Mouse (Mus musculus) kidney, embryonic 14.5 days (tissue): ENCODE measurements around the gene Olfr148. TPM values are rescaled to one million over a fixed set of nuclear protein-coding genes. Genes with fewer than 3 reads are reported as not detected.

Source experiments
- ATAC-seq: fragments of 200-750 bp; cut with Nextera tagmentation; 2 replicates; pipeline ENCODE4 v1.8.0; 2017; ENCODE audit warnings: moderate number of reproducible peaks, mild to moderate bottlenecking, moderate TSS enrichment, moderate library complexity; ENCODE audit not compliant: low FRiP score, low TSS enrichment
- H3K27ac ChIP-seq: fragments of 300-500 bp; sonication (generic); 2 replicates; pipeline ENCODE4 v1.5.1; 2014; ENCODE audit warnings: low read depth, mild to moderate bottlenecking, low read length, moderate library complexity, mixed read lengths
- H3K27me3 ChIP-seq: fragments of 300-500 bp; sonication (generic); 2 replicates; pipeline ENCODE4 v1.6.1; 2014; ENCODE audit warnings: mild to moderate bottlenecking, low read length; ENCODE audit not compliant: control insufficient read depth, insufficient read depth
- H3K36me3 ChIP-seq: fragments of 300-500 bp; sonication (generic); 2 replicates; pipeline ENCODE4 v1.6.1; 2014; ENCODE audit warnings: low read length, mixed read lengths; ENCODE audit not compliant: control insufficient read depth, insufficient read depth
- H3K4me1 ChIP-seq: fragments of 300-500 bp; sonication (generic); 2 replicates; pipeline ENCODE4 v1.6.1; 2014; ENCODE audit warnings: low read length, mixed read lengths; ENCODE audit not compliant: control insufficient read depth, insufficient read depth
- H3K4me2 ChIP-seq: fragments of 300-500 bp; sonication (generic); replicated peaks from 2 replicates; pipeline ENCODE4 v1.6.1; 2014; ENCODE audit warnings: low read depth, mild to moderate bottlenecking, low read length
- H3K4me3 ChIP-seq: fragments of 300-500 bp; sonication (generic); 2 replicates; pipeline ENCODE4 v1.5.1; 2014; ENCODE audit warnings: mild to moderate bottlenecking, low read length
- H3K9ac ChIP-seq: fragments of 300-500 bp; sonication (generic); 2 replicates; pipeline ENCODE4 v1.6.1; 2014; ENCODE audit warnings: low read depth, mild to moderate bottlenecking, low read length, moderate library complexity
- H3K9me3 ChIP-seq: fragments of 300-500 bp; sonication (generic); 2 replicates; pipeline ENCODE4 v1.6.1; 2016; ENCODE audit warnings: low read length; ENCODE audit not compliant: control insufficient read depth
- WGBS: fragments of 180-500 bp; shearing (Covaris S2); extraction: QIAGEN DNeasy Blood & Tissue Kit; methylation state at CpG from one replicate; pipeline ENCODE4 v1.1.7; 2014; 5-methylcytosine and 5-hydroxymethylcytosine counted together
- polyA plus RNA-seq: library from polyadenylated mRNA; unstranded; fragments of >200 nt; fragmentation: Nextera tagmentation; extraction: Ambion mirVana; gene quantifications from 2 replicates; pipeline ENCODE4 v1.2.1, GENCODE M21; 2014

Gene Olfr148
- not detected in 2 replicates for polyA plus RNA-seq

- H3K9ac ChIP-seq: no peak within 1 kb of the TSS
- no peak within 1 kb of the TSS for H3K27ac ChIP-seq
- H3K27me3 ChIP-seq: no peaks in the 10 kb centered on the region
- H3K4me2 ChIP-seq: no peak within 1 kb of the TSS
- no peak for ATAC-seq
- no peaks in the 10 kb centered on the region for H3K4me1 ChIP-seq
- H3K9me3 ChIP-seq: no peaks in the 10 kb centered on the region
- H3K36me3 ChIP-seq: no peaks in the 10 kb centered on the region
- H3K4me3 ChIP-seq: no peak within 1 kb of the TSS
- 76% methylated on average over 3 of the region's 3 CpGs for WGBS
Measured at GRCm38 (mm10) chr9:39610355-39610754, at the start of gene Olfr148. Gene Olfr148 (plus strand): TSS chr9:39610655.

- Histone ChIP-seq H3K9ac (no peak within 1 kb of the TSS), H3K4me1 (no peaks in the 10 kb centered on the region), H3K36me3 (no peaks in the 10 kb centered on the region), H3K4me3 (no peak within 1 kb of the TSS), H3K9me3 (no peaks in the 10 kb centered on the region), H3K4me2 (no peak within 1 kb of the TSS), H3K27ac (no peak within 1 kb of the TSS), H3K27me3 (no peaks in the 10 kb centered on the region)
- WGBS: 74% methylated on average over 3 of the region's 3 CpGs
- ATAC-seq: no peak
Measured at GRCm38 (mm10) chr9:39575469-39575868, 35.0 kb upstream of the Olfr148 start, which contains the start of gene Olfr959. Gene Olfr959 (minus strand): TSS chr9:39575569.

- no peaks in the 10 kb centered on the region for H3K36me3 ChIP-seq
- no peak overlapping the region for H3K27ac ChIP-seq
- 88% methylated on average over 5 of the region's 5 CpGs for WGBS
- no peaks in the 10 kb centered on the region for H3K9me3 ChIP-seq
- no peaks in the 10 kb centered on the region for H3K27me3 ChIP-seq
- no peak overlapping the region for H3K4me2 ChIP-seq
- no peak overlapping the region for H3K4me3 ChIP-seq
- no peaks in the 10 kb centered on the region for H3K4me1 ChIP-seq
- no peak overlapping the region for H3K9ac ChIP-seq
- ATAC-seq: no peak
Measured at GRCm38 (mm10) chr9:39577050-39577449, 33.4 kb upstream of the Olfr148 start.

- peak overlapping the region; percentile 42; the same call in 1 of the 2 replicates for H3K9ac ChIP-seq
- H3K4me1 ChIP-seq: no peaks in the 10 kb centered on the region
- H3K4me3 ChIP-seq: peak overlapping the region; percentile 42
- H3K36me3 ChIP-seq: no peaks in the 10 kb centered on the region
- H3K4me2 ChIP-seq: peak overlapping the region; percentile 75
- under 1% methylated on average over 19 of the region's 19 CpGs for WGBS
- peak overlapping the region; percentile 37; the same call in 1 of the 2 replicates for H3K27ac ChIP-seq
- no peaks in the 10 kb centered on the region for H3K9me3 ChIP-seq
- peak; percentile 85 for ATAC-seq
- H3K27me3 ChIP-seq: no peaks in the 10 kb centered on the region
Measured at GRCm38 (mm10) chr9:39602536-39603332, 7.7 kb upstream of the Olfr148 start.

GRCm38 (mm10) chr9:39603333-39603845, 7.1 kb upstream of the Olfr148 start:
- peak; percentile 87 for ATAC-seq
- Histone ChIP-seq H3K9ac (peak overlapping the region; percentile 42; the same call in 1 of the 2 replicates), H3K4me2 (peak overlapping the region; percentile 75), H3K27me3 (no peaks in the 10 kb centered on the region), H3K36me3 (no peaks in the 10 kb centered on the region), H3K27ac (peak overlapping the region; percentile 37; the same call in 1 of the 2 replicates), H3K4me1 (no peaks in the 10 kb centered on the region), H3K4me3 (peak overlapping the region; percentile 42), H3K9me3 (no peaks in the 10 kb centered on the region)
- WGBS: 1% methylated on average over 9 of the region's 9 CpGs

GRCm38 (mm10) chr9:39603999-39604453, 6.4 kb upstream of the Olfr148 start, which contains the start of gene AW551984:
Gene AW551984 (minus strand): TSS chr9:39604403.
- WGBS: under 1% methylated on average over 8 of the region's 8 CpGs
- H3K27ac ChIP-seq: peak within 1 kb of the TSS; percentile 37; the same call in 1 of the 2 replicates

GRCm38 (mm10) chr9:39608497-39608896, 2.0 kb upstream of the Olfr148 start:
- ATAC-seq: peak; percentile 67; the same call in 1 of the 2 replicates
- Histone ChIP-seq H3K9me3 (no peaks in the 10 kb centered on the region), H3K4me2 (no peak overlapping the region), H3K4me1 (no peaks in the 10 kb centered on the region), H3K27ac (no peak overlapping the region), H3K27me3 (no peaks in the 10 kb centered on the region), H3K4me3 (no peak overlapping the region), H3K9ac (no peak overlapping the region), H3K36me3 (no peaks in the 10 kb centered on the region)

More at GRCm38 (mm10) chr9:39603999-39604453, 6.4 kb upstream of the Olfr148 start, which contains the start of gene AW551984:
- H3K36me3 ChIP-seq: no peaks in the 10 kb centered on the region
- peak within 1 kb of the TSS; percentile 42 for H3K4me3 ChIP-seq
- no peaks in the 10 kb centered on the region for H3K9me3 ChIP-seq
- H3K27me3 ChIP-seq: no peaks in the 10 kb centered on the region
- peak within 1 kb of the TSS; percentile 75 for H3K4me2 ChIP-seq
- ATAC-seq: peak; percentile 79; the same call in 1 of the 2 replicates
- peak within 1 kb of the TSS; percentile 42; the same call in 1 of the 2 replicates for H3K9ac ChIP-seq
- no peaks in the 10 kb centered on the region for H3K4me1 ChIP-seq

GRCm38 (mm10) chr9:39611953-39612352, 1.5 kb downstream of the Olfr148 start:
- Histone ChIP-seq H3K27ac (no peak overlapping the region), H3K4me1 (no peaks in the 10 kb centered on the region), H3K9me3 (no peaks in the 10 kb centered on the region), H3K4me2 (no peak overlapping the region), H3K9ac (no peak overlapping the region), H3K36me3 (no peaks in the 10 kb centered on the region), H3K27me3 (no peaks in the 10 kb centered on the region), H3K4me3 (no peak overlapping the region)
- 53% methylated on average over 1 of the region's 1 CpGs for WGBS
- peak; percentile 68; the same call in 1 of the 2 replicates for ATAC-seq

GRCm38 (mm10) chr9:39621073-39621472, 10.6 kb downstream of the Olfr148 start, which contains the start of gene Olfr960:
Gene Olfr960 (plus strand): TSS chr9:39621373.
- no peaks in the 10 kb centered on the region for H3K4me1 ChIP-seq
- H3K27me3 ChIP-seq: no peaks in the 10 kb centered on the region
- no peak within 1 kb of the TSS for H3K4me2 ChIP-seq
- H3K9me3 ChIP-seq: no peaks in the 10 kb centered on the region
- no peak within 1 kb of the TSS for H3K4me3 ChIP-seq
- WGBS: 76% methylated on average over 1 of the region's 1 CpGs
- H3K9ac ChIP-seq: no peak within 1 kb of the TSS
- H3K27ac ChIP-seq: no peak within 1 kb of the TSS
- H3K36me3 ChIP-seq: no peaks in the 10 kb centered on the region
- ATAC-seq: no peak
